ENCODE assay signal across 29 mouse cellular contexts in genomic region chrX:40130382-40130781, GRCm38 (mm10).
DNase-seq lines count a peak whose midpoint lies in the region; ATAC-seq and TF ChIP-seq lines count a peak whose summit lies in the region.
"Had no signal": no experiment of that assay in that cellular context is flagged by ENCODE, and none has a peak within 500 bp of the region (broad histone marks: within the 10 kb centered on the region; RNA-seq: fewer than 3 reads in every experiment).

No protein-coding gene starts in this region.

- TF ChIP-seq POLR2A in kidney, adult 2 months (IDR thresholded peaks at IDR 0.05; ENCODE audit: low read depth, low read length) = no peak

- TF ChIP-seq CTCF in kidney, adult 2 months (conservative IDR thresholded peaks at IDR 0.05; ENCODE audit: insufficient read depth, insufficient read length, low read depth, low read length) = no peak

- no peak overlapping the region for H3K27ac ChIP-seq in kidney, adult 2 months (ENCODE audit: insufficient read depth, low read depth, low read length)
- H3K27ac ChIP-seq in embryonic facial prominence, embryonic 14.5 days (replicated peaks; ENCODE audit: low read depth, low read length) = no peak overlapping the region
- H3K27ac ChIP-seq: embryonic facial prominence, embryonic 15.5 days; heart, embryonic 13.5 days; hindbrain, postnatal 0 days; limb, embryonic 12.5 days; liver, embryonic 13.5 days; lung, embryonic 15.5 days; midbrain, embryonic 10.5 days; neural tube, embryonic 13.5 days had no signal

- no peaks in the 10 kb centered on the region for H3K27me3 ChIP-seq in kidney, adult 2 months (replicated peaks; ENCODE audit: control insufficient read depth, insufficient read depth, low read length)
- H3K27me3 ChIP-seq in embryonic facial prominence, embryonic 14.5 days (replicated peaks; ENCODE audit: control insufficient read depth, insufficient read depth, low read length) = no peaks in the 10 kb centered on the region
- H3K27me3 ChIP-seq: embryonic facial prominence, embryonic 15.5 days; heart, embryonic 13.5 days; limb, embryonic 12.5 days; liver, embryonic 13.5 days; lung, embryonic 15.5 days; neural tube, embryonic 13.5 days had no signal

- 4% methylated on average over 1 of the region's 1 CpGs for WGBS in kidney, adult 2 months
- WGBS in embryonic facial prominence, embryonic 14.5 days = 20% methylated on average over 1 of the region's 1 CpGs

- DNase-seq in kidney, adult 2 months = peak; percentile 73
- DNase-seq in kidney, adult 18-20 months = no peak
- DNase-seq in layer of hippocampus, postnatal 10 days (ENCODE audit: low spot score in 2 of 2) = peak; percentile 6 to 11
- no peak for DNase-seq in layer of hippocampus, postnatal 25 days (ENCODE audit: extremely low spot score in 1 of 2, low spot score in 1 of 2)
- DNase-seq in embryonic facial prominence, embryonic 14.5 days (ENCODE audit: low spot score) = peak; percentile 4
- peak; percentile 9 to 32 for DNase-seq in kidney, postnatal 25 days
- DNase-seq in right cerebral cortex, postnatal 25 days = no peak
- DNase-seq in adrenal gland, adult 8-10 months = no peak
- DNase-seq: adrenal gland, postnatal 14 days; cerebellum, adult 9-10 months; gastrocnemius, postnatal 10 days; heart, postnatal 14 days; liver, embryonic 13.5 days; lung, postnatal 4 days; retina, postnatal 1 day; right cerebral cortex, postnatal 4 days; thymus, postnatal 14 days had no signal

- no peak for ATAC-seq in embryonic facial prominence, embryonic 14.5 days (ENCODE audit: low read depth)
- ATAC-seq: activated CD4-positive, CD25-positive, alpha-beta regulatory T cell, adult 4 months; forebrain, embryonic 14.5 days; hindbrain, postnatal 0 days; intestine, embryonic 16.5 days; midbrain, embryonic 16.5 days had no signal

- H3K4me2 ChIP-seq in embryonic facial prominence, embryonic 14.5 days (ENCODE audit: low read depth, low read length) = no peak overlapping the region
- H3K4me2 ChIP-seq: embryonic facial prominence, embryonic 15.5 days; heart, embryonic 13.5 days; limb, embryonic 12.5 days; liver, embryonic 13.5 days; lung, embryonic 15.5 days; neural tube, embryonic 13.5 days had no signal

- no peak overlapping the region for H3K9ac ChIP-seq in embryonic facial prominence, embryonic 14.5 days (ENCODE audit: low read depth, low read length)
- H3K9ac ChIP-seq: embryonic facial prominence, embryonic 15.5 days; heart, embryonic 13.5 days; limb, embryonic 12.5 days; liver, embryonic 13.5 days; lung, embryonic 15.5 days; neural tube, embryonic 13.5 days had no signal

- H3K4me3 ChIP-seq in kidney, adult 2 months (ENCODE audit: insufficient read depth, low read depth, low read length) = no peak overlapping the region
- no peak overlapping the region for H3K4me3 ChIP-seq in embryonic facial prominence, embryonic 14.5 days (ENCODE audit: low read depth, low read length)
- H3K4me3 ChIP-seq: embryonic facial prominence, embryonic 15.5 days; heart, embryonic 13.5 days; limb, embryonic 12.5 days; liver, embryonic 13.5 days; lung, embryonic 15.5 days; midbrain, embryonic 10.5 days; myocyte; neural tube, embryonic 13.5 days had no signal

- no peaks in the 10 kb centered on the region for H3K9me3 ChIP-seq in embryonic facial prominence, embryonic 14.5 days (ENCODE audit: control insufficient read depth, low read length)
- H3K9me3 ChIP-seq: embryonic facial prominence, embryonic 15.5 days; heart, embryonic 13.5 days; limb, embryonic 12.5 days; liver, embryonic 13.5 days; lung, embryonic 15.5 days; midbrain, embryonic 10.5 days; neural tube, embryonic 13.5 days had no signal

- H3K4me1 ChIP-seq in kidney, adult 2 months (ENCODE audit: control insufficient read depth, insufficient read depth, low read length) = no peaks in the 10 kb centered on the region
- H3K4me1 ChIP-seq in embryonic facial prominence, embryonic 14.5 days (ENCODE audit: control insufficient read depth, insufficient read depth, low read length) = no peaks in the 10 kb centered on the region
- H3K4me1 ChIP-seq: embryonic facial prominence, embryonic 15.5 days; heart, embryonic 13.5 days; limb, embryonic 12.5 days; liver, embryonic 13.5 days; lung, embryonic 15.5 days; midbrain, embryonic 10.5 days; neural tube, embryonic 13.5 days had no signal

- no peaks in the 10 kb centered on the region for H3K36me3 ChIP-seq in kidney, adult 2 months (ENCODE audit: control insufficient read depth, insufficient read depth, low read length)
- no peaks in the 10 kb centered on the region for H3K36me3 ChIP-seq in embryonic facial prominence, embryonic 14.5 days (ENCODE audit: control insufficient read depth, insufficient read depth, low read length)
- H3K36me3 ChIP-seq: embryonic facial prominence, embryonic 15.5 days; heart, embryonic 13.5 days; limb, embryonic 12.5 days; liver, embryonic 13.5 days; lung, embryonic 15.5 days; midbrain, embryonic 10.5 days; neural tube, embryonic 13.5 days had no signal

Comparison
In these comparisons a context has a peak if more than half of its experiments do, and no peak if none do; other contexts are left out.
1. DNase-seq: peak in kidney, adult 2 months (single experiment), layer of hippocampus, postnatal 10 days (2 of 2), embryonic facial prominence, embryonic 14.5 days (single experiment) and kidney, postnatal 25 days (2 of 2); none in kidney, adult 18-20 months (single experiment), layer of hippocampus, postnatal 25 days (0 of 2), right cerebral cortex, postnatal 25 days (single experiment) and adrenal gland, adult 8-10 months (single experiment).